Mouse (Mus musculus) testis, adult 2 months (tissue): ENCODE results near the gene Fem1a.

ENCODE experiments used
- CTCF ChIP-seq: fragments of 200-500 bp; IDR thresholded peaks from 2 replicates; pipeline ENCODE4 v1.5.1; 2012; ENCODE audit warnings: low read depth, mild to moderate bottlenecking, inconsistent platforms, low read length, moderate library complexity; ENCODE audit not compliant: control insufficient read depth, insufficient read depth, insufficient replicate concordance
- POLR2A ChIP-seq: fragments of 200-500 bp; IDR thresholded peaks from 2 replicates; pipeline ENCODE4 v1.6.1; 2012; ENCODE audit warnings: low read depth, mild to moderate bottlenecking, inconsistent platforms, low read length, moderate library complexity; ENCODE audit not compliant: control insufficient read depth

DNA sequence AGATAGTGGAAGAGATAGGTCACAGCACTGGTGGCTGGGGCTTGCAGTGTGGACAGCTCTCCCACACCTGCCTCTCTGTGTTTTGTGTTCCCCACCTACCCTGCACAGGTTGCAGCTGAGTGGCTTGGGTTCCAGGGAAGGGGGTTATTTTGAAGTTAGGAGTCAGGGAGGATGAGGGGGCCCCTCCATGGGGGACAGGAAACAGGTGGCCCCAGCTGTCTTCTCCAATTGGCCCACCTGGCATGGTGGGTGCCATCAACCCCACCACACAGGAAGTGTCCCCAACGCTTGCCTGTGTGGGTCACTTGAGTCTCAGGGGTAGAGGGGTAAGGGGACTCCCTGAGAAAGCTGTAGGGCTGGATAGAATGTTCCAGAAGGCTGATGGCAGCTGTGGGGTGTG is 36.7 kb downstream of the Fem1a start:
- TF ChIP-seq CTCF (no peak), POLR2A (no peak)
